Mouse (Mus musculus): ENCODE measurements around the gene Ets1. TPM values are rescaled to one million over a fixed set of nuclear protein-coding genes. Genes with fewer than 3 reads are reported as not detected.

Ets1 gene
- polyA plus RNA-seq, 1 experiment from 2014 or later: 17.6 TPM

GRCm38 (mm10) chr9:32709764-32710734 lies 74.0 kb downstream of the Ets1 start:
- no peak overlapping the region for H3K9ac ChIP-seq (replicated peaks)
- ATAC-seq (ENCODE audit: low FRiP score): no peak
- H3K27ac ChIP-seq (replicated peaks): no peak overlapping the region
- H3K4me2 ChIP-seq: no peak overlapping the region
- no peak overlapping the region for H3K4me3 ChIP-seq (replicated peaks)
- peaks cover 17% of the 10 kb centered on the region for H3K4me1 ChIP-seq
- H3K36me3 ChIP-seq: no peaks in the 10 kb centered on the region
- H3K27me3 ChIP-seq (replicated peaks): peaks cover 18% of the 10 kb centered on the region
- 84% methylated on average over 17 of the region's 17 CpGs for WGBS
- no peaks in the 10 kb centered on the region for H3K9me3 ChIP-seq (replicated peaks)

GRCm38 (mm10) chr9:32710987-32711652 lies 75.1 kb downstream of the Ets1 start:
- no peak for ATAC-seq (ENCODE audit: low FRiP score)
- WGBS: 77% methylated on average over 12 of the region's 12 CpGs
- no peak overlapping the region for H3K4me3 ChIP-seq (replicated peaks)

GRCm38 (mm10) chr9:32711768-32712167 lies 75.7 kb downstream of the Ets1 start:
- H3K9ac ChIP-seq (replicated peaks): no peak overlapping the region

More at GRCm38 (mm10) chr9:32710987-32711652, 75.1 kb downstream of the Ets1 start:
- H3K27me3 ChIP-seq (replicated peaks): peaks cover 18% of the 10 kb centered on the region
- no peak overlapping the region for H3K27ac ChIP-seq (replicated peaks)
- no peak overlapping the region for H3K9ac ChIP-seq (replicated peaks)
- H3K9me3 ChIP-seq (replicated peaks): no peaks in the 10 kb centered on the region
- no peaks in the 10 kb centered on the region for H3K36me3 ChIP-seq
- peaks cover 27% of the 10 kb centered on the region for H3K4me1 ChIP-seq
- H3K4me2 ChIP-seq: no peak overlapping the region

DNA sequence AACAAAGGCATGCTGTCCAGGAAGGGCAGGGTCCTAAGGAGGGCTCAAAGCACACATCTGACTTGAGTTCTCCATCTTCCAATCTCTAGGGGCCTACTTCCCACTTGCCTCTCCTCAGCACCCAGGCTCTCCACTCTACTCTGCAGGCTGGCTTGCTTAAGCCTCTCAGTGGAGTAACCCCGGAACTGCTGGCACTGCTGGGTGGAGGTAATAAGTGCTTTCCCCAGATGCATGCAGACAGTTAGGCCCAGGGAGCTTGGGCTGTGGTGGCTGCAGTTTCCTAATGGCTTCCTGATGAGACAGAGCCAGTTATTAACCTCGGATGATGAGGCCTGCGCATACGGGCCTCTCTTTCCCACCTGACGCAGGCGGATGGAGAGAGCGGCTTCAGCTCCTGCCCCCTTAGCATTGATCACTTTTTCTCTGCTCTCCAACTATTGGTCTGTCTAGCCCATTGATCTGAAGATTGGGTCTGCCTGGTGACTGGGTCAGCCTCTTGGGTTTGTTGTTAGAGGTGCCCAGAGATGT lies 76.4 kb downstream of the Ets1 start:
- no peaks in the 10 kb centered on the region for H3K36me3 ChIP-seq
- H3K4me3 ChIP-seq (replicated peaks): no peak overlapping the region
- H3K9ac ChIP-seq (replicated peaks): no peak overlapping the region
- H3K4me1 ChIP-seq: peaks cover 35% of the 10 kb centered on the region
- H3K4me2 ChIP-seq: no peak overlapping the region
- no peak for ATAC-seq (ENCODE audit: low FRiP score)
- no peaks in the 10 kb centered on the region for H3K9me3 ChIP-seq (replicated peaks)
- WGBS: 88% methylated on average over 7 of the region's 7 CpGs
- H3K27ac ChIP-seq (replicated peaks): no peak overlapping the region
- H3K27me3 ChIP-seq (replicated peaks): peaks cover 21% of the 10 kb centered on the region; the same call in 1 of the 2 replicates

More at GRCm38 (mm10) chr9:32711768-32712167, 75.7 kb downstream of the Ets1 start:
- peaks cover 18% of the 10 kb centered on the region; the same call in 1 of the 2 replicates for H3K27me3 ChIP-seq (replicated peaks)
- no peak overlapping the region for H3K4me2 ChIP-seq
- no peak for ATAC-seq (ENCODE audit: low FRiP score)
- H3K27ac ChIP-seq (replicated peaks): no peak overlapping the region
- no peak overlapping the region for H3K4me3 ChIP-seq (replicated peaks)
- peaks cover 31% of the 10 kb centered on the region for H3K4me1 ChIP-seq
- no peaks in the 10 kb centered on the region for H3K36me3 ChIP-seq
- 78% methylated on average over 4 of the region's 4 CpGs for WGBS
- no peaks in the 10 kb centered on the region for H3K9me3 ChIP-seq (replicated peaks)

DNA sequence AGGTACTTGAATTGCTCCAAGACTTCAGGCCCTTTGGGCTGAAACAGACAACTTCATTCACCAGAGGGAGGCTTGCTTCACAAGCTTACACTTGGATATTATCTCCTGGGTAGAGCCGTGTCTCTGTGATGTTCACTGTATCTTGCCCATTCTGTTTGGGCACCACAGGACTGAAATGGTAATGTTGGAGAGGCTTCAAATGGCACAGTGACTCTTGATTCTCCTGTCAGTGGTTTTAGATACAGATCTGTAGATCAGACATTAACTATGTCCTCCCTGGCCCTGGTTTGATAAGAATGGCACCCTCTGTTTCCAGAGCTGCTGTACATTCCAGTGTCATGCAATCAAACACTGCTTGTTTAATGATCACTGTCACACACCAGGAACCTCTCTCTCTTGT lies 77.1 kb downstream of the Ets1 start:
- ATAC-seq (ENCODE audit: low FRiP score): no peak
- no peaks in the 10 kb centered on the region for H3K9me3 ChIP-seq (replicated peaks)
- no peaks in the 10 kb centered on the region for H3K36me3 ChIP-seq
- peaks cover 36% of the 10 kb centered on the region for H3K4me1 ChIP-seq
- no peak overlapping the region for H3K4me3 ChIP-seq (replicated peaks)
- H3K27ac ChIP-seq (replicated peaks): no peak overlapping the region
- H3K4me2 ChIP-seq: no peak overlapping the region
- WGBS: 97% methylated on average over 1 of the region's 1 CpGs
- H3K9ac ChIP-seq (replicated peaks): no peak overlapping the region
- H3K27me3 ChIP-seq (replicated peaks): peaks cover 24% of the 10 kb centered on the region; the same call in 1 of the 2 replicates

GRCm38 (mm10) chr9:32713790-32714189 lies 77.8 kb downstream of the Ets1 start:
- H3K4me3 ChIP-seq (replicated peaks): no peak overlapping the region
- no peak for ATAC-seq (ENCODE audit: low FRiP score)
- H3K36me3 ChIP-seq: no peaks in the 10 kb centered on the region
- H3K9ac ChIP-seq (replicated peaks): no peak overlapping the region
- H3K4me1 ChIP-seq: peaks cover 38% of the 10 kb centered on the region
- peaks cover 25% of the 10 kb centered on the region; the same call in 1 of the 2 replicates for H3K27me3 ChIP-seq (replicated peaks)
- 41% methylated on average over 4 of the region's 4 CpGs for WGBS
- no peak overlapping the region for H3K27ac ChIP-seq (replicated peaks)
- H3K4me2 ChIP-seq: no peak overlapping the region
- no peaks in the 10 kb centered on the region for H3K9me3 ChIP-seq (replicated peaks)

DNA sequence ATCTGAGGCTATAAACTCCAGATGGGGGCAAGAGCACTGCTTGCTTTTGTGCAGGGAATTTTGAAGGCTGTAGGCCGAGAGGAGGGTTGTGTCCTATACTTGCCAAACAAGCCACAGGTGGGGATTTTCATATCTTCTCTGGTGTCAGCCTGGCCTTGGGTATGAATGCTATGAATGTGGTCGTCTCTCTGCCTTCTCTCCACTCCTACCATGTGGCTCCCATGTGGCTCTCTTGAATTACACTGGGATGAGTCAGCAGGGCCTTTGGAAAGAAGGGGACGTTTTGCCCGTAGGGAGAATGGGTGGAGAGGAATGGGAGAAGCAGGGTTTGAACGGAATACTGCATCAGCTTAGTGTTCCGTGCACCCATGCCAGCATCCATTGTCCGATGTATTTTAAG lies 78.5 kb downstream of the Ets1 start:
- peaks cover 40% of the 10 kb centered on the region for H3K4me1 ChIP-seq
- no peak overlapping the region for H3K4me3 ChIP-seq (replicated peaks)
- no peak overlapping the region for H3K4me2 ChIP-seq
- H3K9ac ChIP-seq (replicated peaks): no peak overlapping the region
- no peak for ATAC-seq (ENCODE audit: low FRiP score)
- H3K27me3 ChIP-seq (replicated peaks): peaks cover 25% of the 10 kb centered on the region; the same call in 1 of the 2 replicates
- H3K36me3 ChIP-seq: no peaks in the 10 kb centered on the region
- 85% methylated on average over 7 of the region's 7 CpGs for WGBS
- no peak overlapping the region for H3K27ac ChIP-seq (replicated peaks)
- no peaks in the 10 kb centered on the region for H3K9me3 ChIP-seq (replicated peaks)

- peak overlapping the region; percentile 19; the same call in 1 of the 2 replicates for H3K27ac ChIP-seq (replicated peaks)
Measured at GRCm38 (mm10) chr9:32715806-32716466, 79.9 kb downstream of the Ets1 start.

DNA sequence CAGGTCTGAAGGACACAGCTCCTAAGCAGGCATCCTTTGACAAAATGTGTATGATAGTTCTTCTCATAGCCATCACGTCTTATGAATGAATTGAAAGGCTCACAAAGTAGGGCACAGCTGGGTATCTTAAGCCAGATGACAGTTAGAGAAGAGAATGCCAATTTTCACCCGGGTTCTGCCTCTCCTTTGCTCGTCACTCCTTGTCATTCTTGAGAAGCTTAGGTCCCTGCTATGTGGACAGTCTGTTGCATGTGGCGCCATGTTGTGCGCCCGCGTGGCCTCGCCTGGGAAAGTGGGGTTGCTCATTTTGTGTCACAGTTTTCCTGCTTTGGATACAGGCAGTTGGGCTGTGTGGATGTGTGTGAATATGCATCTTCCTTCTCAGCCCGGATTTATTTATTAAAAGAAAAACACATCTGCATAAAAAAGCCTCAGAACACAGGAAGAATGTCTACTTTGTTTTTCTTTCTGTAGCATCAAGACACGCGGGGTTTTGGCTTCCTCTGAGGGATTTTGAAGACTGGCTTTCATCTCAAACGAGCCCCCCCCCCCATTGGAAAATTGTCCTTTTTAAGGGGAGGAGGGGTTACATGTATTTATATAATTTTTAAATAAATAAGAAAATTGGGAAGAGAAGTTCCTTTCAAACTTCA lies 81.4 kb downstream of the Ets1 start:
- Histone ChIP-seq H3K9me3 (replicated peaks) (no peaks in the 10 kb centered on the region), H3K36me3 (no peaks in the 10 kb centered on the region), H3K4me3 (replicated peaks) (no peak overlapping the region), H3K4me2 (no peak overlapping the region), H3K4me1 (peaks cover 48% of the 10 kb centered on the region), H3K27ac (replicated peaks) (0 out of 2 replicates have a peak overlapping the region, but pooled peaks have one; percentile 54), H3K9ac (replicated peaks) (no peak overlapping the region), H3K27me3 (replicated peaks) (peaks cover 25% of the 10 kb centered on the region; the same call in 1 of the 2 replicates)
- ATAC-seq (ENCODE audit: low FRiP score): no peak
- 72% methylated on average over 12 of the region's 12 CpGs for WGBS

More at GRCm38 (mm10) chr9:32715806-32716466, 79.9 kb downstream of the Ets1 start:
- no peaks in the 10 kb centered on the region for H3K9me3 ChIP-seq (replicated peaks)
- 6% methylated on average over 9 of the region's 9 CpGs for WGBS
- 0 out of 2 replicates have a peak, but pooled peaks have one; percentile 48 for ATAC-seq (ENCODE audit: low FRiP score)
- peaks cover 48% of the 10 kb centered on the region for H3K4me1 ChIP-seq
- no peak overlapping the region for H3K9ac ChIP-seq (replicated peaks)
- H3K36me3 ChIP-seq: no peaks in the 10 kb centered on the region
- H3K4me3 ChIP-seq (replicated peaks): no peak overlapping the region
- peaks cover 27% of the 10 kb centered on the region; the same call in 1 of the 2 replicates for H3K27me3 ChIP-seq (replicated peaks)
- H3K4me2 ChIP-seq: no peak overlapping the region

GRCm38 (mm10) chr9:32717931-32718820 lies 82.2 kb downstream of the Ets1 start:
- H3K4me1 ChIP-seq: peaks cover 47% of the 10 kb centered on the region
- peaks cover 21% of the 10 kb centered on the region; the same call in 1 of the 2 replicates for H3K27me3 ChIP-seq (replicated peaks)
- H3K9ac ChIP-seq (replicated peaks): no peak overlapping the region
- no peak overlapping the region for H3K4me2 ChIP-seq
- no peak overlapping the region for H3K4me3 ChIP-seq (replicated peaks)
- 67% methylated on average over 9 of the region's 9 CpGs for WGBS
- H3K9me3 ChIP-seq (replicated peaks): no peaks in the 10 kb centered on the region
- no peaks in the 10 kb centered on the region for H3K36me3 ChIP-seq
- ATAC-seq (ENCODE audit: low FRiP score): no peak
- H3K27ac ChIP-seq (replicated peaks): peak overlapping the region; percentile 54
